Mouse (Mus musculus) MEL (cell line): ENCODE results near the gene Dnajb6. TPM values are rescaled to one million over a fixed set of nuclear protein-coding genes. Genes with fewer than 3 reads are reported as not detected.

ENCODE experiments used
- DNase-seq: peaks from one replicate; pipeline ENCODE4 v3.0.0; 2011; ENCODE audit warnings: low read depth, low spot score
- H3K27ac ChIP-seq: 2 replicates; pipeline ENCODE4 v1.5.1; 2012; ENCODE audit warnings: low read depth, mild to moderate bottlenecking, control low read depth, low read length, moderate library complexity; ENCODE audit not compliant: control insufficient read depth
- H3K27me3 ChIP-seq, 2 experiments: fragments of 150-350 bp in 1 of 2; sonication (generic) in 1 of 2; 2 replicates each; pipeline ENCODE4 v1.6.1; 2012; ENCODE audit warnings: low read length in 2 of 2, mild to moderate bottlenecking in 2 of 2, improper control_type of control experiment in 1 of 2, moderate library complexity in 1 of 2; ENCODE audit not compliant: insufficient read depth in 2 of 2, control insufficient read depth in 1 of 2
- H3K36me3 ChIP-seq, 2 experiments: 2 replicates each; pipeline ENCODE4 v1.6.1; 2012 to 2014; ENCODE audit warnings: low read length in 2 of 2, improper control_type of control experiment in 1 of 2, inconsistent platforms in 1 of 2, mild to moderate bottlenecking in 1 of 2; ENCODE audit not compliant: insufficient read depth in 2 of 2, control insufficient read depth in 1 of 2
- H3K4me1 ChIP-seq, 2 experiments: fragments of 150-350 bp in 1 of 2; sonication (generic) in 1 of 2; 2 replicates each; pipeline ENCODE4 v1.6.1; 2012; ENCODE audit warnings: low read length in 2 of 2, improper control_type of control experiment in 1 of 2, mild to moderate bottlenecking in 1 of 2; ENCODE audit not compliant: insufficient read depth in 2 of 2, control insufficient read depth in 1 of 2
- H3K4me3 ChIP-seq, 2 experiments: fragments of 150-350 bp in 1 of 2; sonication (generic) in 1 of 2; 2 replicates each; pipeline ENCODE4 v1.5.1; 2012; ENCODE audit warnings: low read depth in 2 of 2, low read length in 2 of 2, mild to moderate bottlenecking in 2 of 2, moderate library complexity in 2 of 2, control low read depth in 1 of 2, improper control_type of control experiment in 1 of 2; ENCODE audit not compliant: control insufficient read depth in 1 of 2, insufficient read depth in 1 of 2
- H3K79me2 ChIP-seq: 2 replicates; pipeline ENCODE4 v1.6.1; 2012; ENCODE audit warnings: mild to moderate bottlenecking, low read length, moderate library complexity; ENCODE audit not compliant: control insufficient read depth, poor library complexity, insufficient read depth
- H3K9ac ChIP-seq: 2 replicates; pipeline ENCODE4 v1.6.1; 2012; ENCODE audit warnings: low read depth, mild to moderate bottlenecking, control low read depth, low read length, moderate library complexity; ENCODE audit not compliant: control insufficient read depth, poor library complexity, severe bottlenecking
- H3K9me3 ChIP-seq: fragments of 150-350 bp; sonication (generic); replicated peaks from 2 replicates; pipeline ENCODE4 v1.6.1; 2012; ENCODE audit warnings: mild to moderate bottlenecking, low read length, improper control_type of control experiment, moderate library complexity; ENCODE audit not compliant: insufficient read depth
- BHLHE40 ChIP-seq: IDR thresholded peaks from 2 replicates; pipeline ENCODE4 v1.6.1; 2012; ENCODE audit warnings: low read depth, mild to moderate bottlenecking, inconsistent platforms, low read length, improper control_type of control experiment, borderline replicate concordance
- CHD2 ChIP-seq: IDR thresholded peaks from 2 replicates; pipeline ENCODE4 v1.6.1; 2011; ENCODE audit warnings: low read length, improper control_type of control experiment
- ELF1 ChIP-seq: IDR thresholded peaks from 2 replicates; pipeline ENCODE4 v1.6.1; 2014; ENCODE audit warnings: low read depth, mild to moderate bottlenecking, inconsistent platforms, low read length, improper control_type of control experiment, moderate library complexity
- EP300 ChIP-seq, 2 experiments: IDR thresholded peaks; 2 replicates each; pipeline ENCODE4 v1.6.1; 2011; ENCODE audit warnings: improper control_type of control experiment in 2 of 2, low read length in 2 of 2, low read depth in 1 of 2, mild to moderate bottlenecking in 1 of 2
- ETS1 ChIP-seq: IDR thresholded peaks from 2 replicates; pipeline ENCODE4 v1.6.1; 2012; ENCODE audit warnings: low read depth, mild to moderate bottlenecking, inconsistent platforms, low read length, improper control_type of control experiment, moderate library complexity
- MAFK ChIP-seq: IDR thresholded peaks from 2 replicates; pipeline ENCODE4 v1.6.1; 2011; ENCODE audit warnings: low read depth, mild to moderate bottlenecking, low read length, improper control_type of control experiment, borderline replicate concordance
- MAX ChIP-seq: IDR thresholded peaks from 2 replicates; pipeline ENCODE4 v1.6.1; 2011; ENCODE audit warnings: low read length, improper control_type of control experiment
- MAZ ChIP-seq: IDR thresholded peaks from 2 replicates; pipeline ENCODE4 v1.6.1; 2012; ENCODE audit warnings: low read depth, mild to moderate bottlenecking, inconsistent platforms, low read length, improper control_type of control experiment
- MEF2A ChIP-seq: IDR thresholded peaks from 2 replicates; pipeline ENCODE4 v1.6.1; 2014; ENCODE audit warnings: low read depth, mild to moderate bottlenecking, inconsistent platforms, low read length, improper control_type of control experiment; ENCODE audit not compliant: poor library complexity, insufficient replicate concordance, severe bottlenecking; ENCODE audit errors: extremely low read depth
- MXI1 ChIP-seq: IDR thresholded peaks from 2 replicates; pipeline ENCODE4 v1.6.1; 2011; ENCODE audit warnings: mild to moderate bottlenecking, low read depth, low read length, improper control_type of control experiment
- POLR2A ChIP-seq, 2 experiments: IDR thresholded peaks; 2 replicates each; pipeline ENCODE4 v1.6.1; 2011 to 2012; ENCODE audit warnings: low read length in 2 of 2, mild to moderate bottlenecking in 2 of 2, control low read depth in 1 of 2, improper control_type of control experiment in 1 of 2, low read depth in 1 of 2, moderate library complexity in 1 of 2; ENCODE audit not compliant: control insufficient read depth in 1 of 2, insufficient read depth in 1 of 2, poor library complexity in 1 of 2
- POLR2AphosphoS5 ChIP-seq: IDR thresholded peaks from 2 replicates; pipeline ENCODE4 v1.6.1; 2012; ENCODE audit warnings: low read depth, borderline replicate concordance, mild to moderate bottlenecking, inconsistent platforms, low read length, moderate library complexity, mixed read lengths
- RAD21 ChIP-seq: IDR thresholded peaks from 2 replicates; pipeline ENCODE4 v1.6.1; 2011; ENCODE audit warnings: mild to moderate bottlenecking, low read depth, low read length, improper control_type of control experiment
- RCOR1 ChIP-seq: IDR thresholded peaks from 2 replicates; pipeline ENCODE4 v1.6.1; 2012; ENCODE audit warnings: low read depth, mild to moderate bottlenecking, inconsistent platforms, low read length, improper control_type of control experiment
- TAL1 ChIP-seq: IDR thresholded peaks from 2 replicates; pipeline ENCODE4 v1.6.1; 2012; ENCODE audit warnings: mild to moderate bottlenecking, inconsistent platforms, low read length, moderate library complexity, mixed read lengths
- TBP ChIP-seq: IDR thresholded peaks from 2 replicates; pipeline ENCODE4 v1.8.0; 2011; ENCODE audit warnings: low read depth, low read length, improper control_type of control experiment
- TCF12 ChIP-seq: IDR thresholded peaks from 2 replicates; pipeline ENCODE4 v1.6.1; 2014; ENCODE audit warnings: low read depth, mild to moderate bottlenecking, inconsistent platforms, low read length, improper control_type of control experiment, moderate library complexity
- UBTF ChIP-seq: IDR thresholded peaks from 2 replicates; pipeline ENCODE4 v1.6.1; 2012; ENCODE audit warnings: low read depth, mild to moderate bottlenecking, inconsistent platforms, low read length, improper control_type of control experiment, moderate library complexity, borderline replicate concordance; ENCODE audit not compliant: insufficient read depth
- USF2 ChIP-seq, 2 experiments: IDR thresholded peaks; 2 replicates each; pipeline ENCODE4 v1.6.1; 2011 to 2012; ENCODE audit warnings: improper control_type of control experiment in 2 of 2, low read length in 2 of 2, borderline replicate concordance in 1 of 2, inconsistent platforms in 1 of 2, low read depth in 1 of 2, mild to moderate bottlenecking in 1 of 2; ENCODE audit not compliant: insufficient read depth in 1 of 2
- ZKSCAN1 ChIP-seq: IDR thresholded peaks from 2 replicates; pipeline ENCODE4 v1.6.1; 2012; ENCODE audit warnings: low read depth, mild to moderate bottlenecking, inconsistent platforms, low read length, improper control_type of control experiment, moderate library complexity
- ZNF384 ChIP-seq: IDR thresholded peaks from 2 replicates; pipeline ENCODE4 v1.6.1; 2012; ENCODE audit warnings: low read depth, mild to moderate bottlenecking, inconsistent platforms, low read length, improper control_type of control experiment
- polyA plus RNA-seq, 2 experiments: library from polyadenylated mRNA; stranded (reverse) in 1 of 2; unstranded in 1 of 2; fragments of >175 nt in 1 of 2; fragments of >200 nt in 1 of 2; gene quantifications; 2 replicates each; pipeline versions ENCODE4 v1.2.1 to v1.2.4; 2012; ENCODE audit warnings: low replicate concordance in 2 of 2, low read depth in 1 of 2; ENCODE audit not compliant: insufficient read length in 2 of 2, insufficient read depth in 1 of 2, missing spikeins in 1 of 2
- total RNA-seq: library from RNA; depleted of rRNA; stranded (reverse); fragments of 300-350 nt; gene quantifications from 2 replicates; pipeline ENCODE4 v1.2.3, GENCODE M21; 2012

Dnajb6 gene
- total and polyA plus RNA-seq, 3 experiments, result 131 to 157 TPM; not detected in 1

DNA sequence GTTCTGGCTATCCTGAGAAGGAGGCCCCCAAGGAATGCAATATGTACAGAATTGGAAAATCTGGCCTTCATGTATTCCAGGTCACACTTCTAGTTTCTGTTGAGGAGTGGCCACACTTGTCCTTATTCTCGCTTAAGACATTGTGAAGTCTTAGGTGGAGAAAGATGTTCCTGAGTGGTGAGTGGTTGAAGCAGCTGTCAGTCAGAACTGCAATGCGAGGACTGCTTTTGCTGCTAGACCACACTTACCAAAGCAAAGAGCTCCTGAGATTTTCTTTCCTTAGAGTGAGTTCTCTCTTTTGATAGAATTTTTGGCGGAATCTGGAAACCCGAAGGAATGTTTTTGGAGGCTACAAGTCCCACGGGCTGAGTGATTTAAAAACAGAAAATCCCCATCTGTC, 112.0 kb downstream of the Dnajb6 start:
- peaks cover 0 to 2% of the 10 kb centered on the region in 2 experiments; a peak in 1 of 4 replicates for H3K36me3 ChIP-seq
- H3K9me3 ChIP-seq, result no peaks in the 10 kb centered on the region
- H3K27ac ChIP-seq, result no peak overlapping the region
- H3K79me2 ChIP-seq, result no peaks in the 10 kb centered on the region
- peaks cover 0 to 5% of the 10 kb centered on the region in 2 experiments; a peak in 1 of 4 replicates for H3K4me1 ChIP-seq
- H3K4me3 ChIP-seq, result no peak overlapping the region
- no peak overlapping the region for H3K9ac ChIP-seq
- no peak for TF ChIP-seq MEF2A
- no peak for TF ChIP-seq RAD21
- no peak for TF ChIP-seq ELF1
- TF ChIP-seq BHLHE40, result no peak
- TF ChIP-seq POLR2A (IDR thresholded peaks at IDR 0.05; ENCODE audit: control insufficient read depth in 1 of 2, insufficient read depth in 1 of 2, low read depth in 1 of 2, low read length in 2 of 2, poor library complexity in 1 of 2), result no peak
- no peak for TF ChIP-seq USF2 (IDR thresholded peaks at IDR 0.05; ENCODE audit: borderline replicate concordance in 1 of 2, insufficient read depth in 1 of 2, low read depth in 1 of 2, low read length in 2 of 2)
- no peak for TF ChIP-seq CHD2
- no peak for TF ChIP-seq EP300 (IDR thresholded peaks at IDR 0.05; ENCODE audit: low read depth in 1 of 2, low read length in 2 of 2)
- no peak for TF ChIP-seq POLR2AphosphoS5
- no peak for TF ChIP-seq UBTF
- TF ChIP-seq TBP, result no peak
- no peak for TF ChIP-seq MAFK
- no peak for TF ChIP-seq MAZ
- TF ChIP-seq ETS1, result no peak
- no peak for TF ChIP-seq ZKSCAN1
- TF ChIP-seq MXI1, result no peak
- H3K27me3 ChIP-seq, result peaks cover 6 to 7% of the 10 kb centered on the region in 2 experiments
- no peak for DNase-seq

DNA sequence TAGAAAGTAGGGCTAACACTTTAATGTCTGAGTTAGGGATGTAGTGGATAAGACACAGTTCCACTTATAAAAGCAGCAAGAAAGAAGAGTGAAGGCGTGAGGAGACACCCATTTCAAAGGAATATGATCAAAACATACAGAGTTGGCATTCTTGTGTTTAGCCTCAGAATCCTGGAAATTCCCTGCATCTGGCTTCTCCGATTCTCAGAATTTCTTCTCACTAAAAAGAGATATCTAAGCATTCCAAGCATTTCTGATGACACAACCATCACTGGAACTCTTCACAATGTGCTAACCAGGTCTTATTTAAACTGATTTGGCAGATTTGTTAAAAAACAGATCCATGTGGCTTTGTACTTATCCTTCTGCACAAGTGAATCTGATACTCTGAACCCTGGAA, 112.6 kb downstream of the Dnajb6 start:
- peaks cover 6 to 7% of the 10 kb centered on the region in 2 experiments for H3K27me3 ChIP-seq
- H3K27ac ChIP-seq, result no peak overlapping the region
- no peak overlapping the region for H3K9ac ChIP-seq
- DNase-seq, result no peak
- H3K9me3 ChIP-seq, result no peaks in the 10 kb centered on the region
- TF ChIP-seq RCOR1 (no peak), TCF12 (no peak), MAX (no peak), ZNF384 (no peak), TAL1 (no peak), RAD21 (no peak)
- no peaks in the 10 kb centered on the region for H3K79me2 ChIP-seq
- H3K36me3 ChIP-seq, result no peaks in the 10 kb centered on the region
- no peak overlapping the region for H3K4me3 ChIP-seq
- no peaks in the 10 kb centered on the region for H3K4me1 ChIP-seq
